Mouse (Mus musculus): Measurements from ENCODE around the gene Gm39566. TPM values are rescaled to one million over a fixed set of nuclear protein-coding genes. Genes with fewer than 3 reads are reported as not detected.

Gene Gm39566
- polyA plus RNA-seq, 1 experiment from 2014 or later = not detected

GRCm38 (mm10) chr11:69846738-69847688, 31.9 kb upstream of the Gm39566 start:
- peaks cover 45% of the 10 kb centered on the region for H3K36me3 ChIP-seq
- H3K4me1 ChIP-seq = peaks cover 42% of the 10 kb centered on the region
- H3K27me3 ChIP-seq (ENCODE audit: low read depth, poor library complexity, severe bottlenecking) = no peaks in the 10 kb centered on the region
- 13% methylated on average over 37 of the region's 37 CpGs for WGBS
- no peaks in the 10 kb centered on the region for H3K9me3 ChIP-seq (replicated peaks)
- H3K4me3 ChIP-seq = peak overlapping the region; percentile 79
- DNase-seq (ENCODE audit: low spot score) = no peak
- peak overlapping the region; percentile 98 for H3K27ac ChIP-seq (replicated peaks)

GRCm38 (mm10) chr11:69846198-69846680, 31.1 kb upstream of the Gm39566 start, which contains the start of gene Plscr3:
Plscr3 (plus strand) TSS chr11:69846376.
- Histone ChIP-seq H3K4me1 (peaks cover 39% of the 10 kb centered on the region), H3K27me3 (ENCODE audit: low read depth, poor library complexity, severe bottlenecking) (no peaks in the 10 kb centered on the region), H3K36me3 (peaks cover 37% of the 10 kb centered on the region), H3K9me3 (replicated peaks) (no peaks in the 10 kb centered on the region), H3K27ac (replicated peaks) (peak within 1 kb of the TSS; percentile 98), H3K4me3 (peak within 1 kb of the TSS; percentile 79)
- WGBS = under 1% methylated on average over 37 of the region's 38 CpGs
- peak; percentile 96 for DNase-seq (ENCODE audit: low spot score)

GRCm38 (mm10) chr11:69838714-69839104, 23.6 kb upstream of the Gm39566 start:
- peaks cover 57% of the 10 kb centered on the region for H3K4me1 ChIP-seq

GRCm38 (mm10) chr11:69837952-69838713, 23.0 kb upstream of the Gm39566 start, which contains the start of gene Tmem256:
Tmem256 (plus strand) TSS chr11:69838514.
- WGBS = under 1% methylated on average over 34 of the region's 34 CpGs
- peaks cover 60% of the 10 kb centered on the region for H3K4me1 ChIP-seq
- H3K27me3 ChIP-seq (ENCODE audit: low read depth, poor library complexity, severe bottlenecking) = peaks cover 35% of the 10 kb centered on the region
- H3K4me3 ChIP-seq = peak within 1 kb of the TSS; percentile 86
- H3K9me3 ChIP-seq (replicated peaks) = no peaks in the 10 kb centered on the region
- H3K36me3 ChIP-seq = peaks cover 9% of the 10 kb centered on the region
- DNase-seq (ENCODE audit: low spot score) = peak; percentile 97
- H3K27ac ChIP-seq (replicated peaks) = peak within 1 kb of the TSS; percentile 93

More at GRCm38 (mm10) chr11:69838714-69839104, 23.6 kb upstream of the Gm39566 start:
- Histone ChIP-seq H3K9me3 (replicated peaks) (no peaks in the 10 kb centered on the region), H3K27me3 (ENCODE audit: low read depth, poor library complexity, severe bottlenecking) (peaks cover 29% of the 10 kb centered on the region), H3K36me3 (peaks cover 3% of the 10 kb centered on the region), H3K4me3 (peak overlapping the region; percentile 86), H3K27ac (replicated peaks) (peak overlapping the region; percentile 93)
- no peak for DNase-seq (ENCODE audit: low spot score)
- WGBS = 5% methylated on average over 7 of the region's 7 CpGs

GRCm38 (mm10) chr11:69837604-69837951, 22.5 kb upstream of the Gm39566 start, which contains the start of gene Nlgn2:
Nlgn2 (minus strand) TSS chr11:69837784.
- no peaks in the 10 kb centered on the region for H3K9me3 ChIP-seq (replicated peaks)
- no peak for DNase-seq (ENCODE audit: low spot score)
- H3K27ac ChIP-seq (replicated peaks) = peak within 1 kb of the TSS; percentile 93
- peaks cover 40% of the 10 kb centered on the region for H3K27me3 ChIP-seq (ENCODE audit: low read depth, poor library complexity, severe bottlenecking)
- peak within 1 kb of the TSS; percentile 86 for H3K4me3 ChIP-seq
- peaks cover 14% of the 10 kb centered on the region for H3K36me3 ChIP-seq
- under 1% methylated on average over 32 of the region's 32 CpGs for WGBS
- peaks cover 60% of the 10 kb centered on the region for H3K4me1 ChIP-seq

GRCm38 (mm10) chr11:69836703-69837576, 21.8 kb upstream of the Gm39566 start:
- Histone ChIP-seq H3K27me3 (ENCODE audit: low read depth, poor library complexity, severe bottlenecking) (peaks cover 44% of the 10 kb centered on the region), H3K27ac (replicated peaks) (peak overlapping the region; percentile 93), H3K9me3 (replicated peaks) (no peaks in the 10 kb centered on the region), H3K4me3 (peak overlapping the region; percentile 86), H3K36me3 (peaks cover 21% of the 10 kb centered on the region), H3K4me1 (peaks cover 65% of the 10 kb centered on the region)
- 1% methylated on average over 52 of the region's 52 CpGs for WGBS
- DNase-seq (ENCODE audit: low spot score) = peak; percentile 59

GRCm38 (mm10) chr11:69835966-69836335, 20.9 kb upstream of the Gm39566 start:
- peaks cover 44% of the 10 kb centered on the region for H3K27me3 ChIP-seq (ENCODE audit: low read depth, poor library complexity, severe bottlenecking)
- peak overlapping the region; percentile 86 for H3K4me3 ChIP-seq
- H3K27ac ChIP-seq (replicated peaks) = peak overlapping the region; percentile 93
- DNase-seq (ENCODE audit: low spot score) = peak; percentile 46
- H3K9me3 ChIP-seq (replicated peaks) = no peaks in the 10 kb centered on the region
- H3K36me3 ChIP-seq = peaks cover 30% of the 10 kb centered on the region
- peaks cover 73% of the 10 kb centered on the region for H3K4me1 ChIP-seq
- WGBS = 0% methylated on average over 4 of the region's 4 CpGs

- H3K4me1 ChIP-seq = peaks cover 74% of the 10 kb centered on the region
Measured at GRCm38 (mm10) chr11:69835326-69835965, 20.3 kb upstream of the Gm39566 start.

GRCm38 (mm10) chr11:69834001-69834549, 19.0 kb upstream of the Gm39566 start:
- Histone ChIP-seq H3K36me3 (peaks cover 40% of the 10 kb centered on the region), H3K27me3 (ENCODE audit: low read depth, poor library complexity, severe bottlenecking) (peaks cover 44% of the 10 kb centered on the region), H3K4me1 (peaks cover 73% of the 10 kb centered on the region), H3K27ac (replicated peaks) (peak overlapping the region; percentile 93), H3K4me3 (peak overlapping the region; percentile 86), H3K9me3 (replicated peaks) (no peaks in the 10 kb centered on the region)
- WGBS = 7% methylated on average over 47 of the region's 48 CpGs
- DNase-seq (ENCODE audit: low spot score) = peak; percentile 52

More at GRCm38 (mm10) chr11:69835326-69835965, 20.3 kb upstream of the Gm39566 start:
- H3K4me3 ChIP-seq = peak overlapping the region; percentile 86
- peak; percentile 83 for DNase-seq (ENCODE audit: low spot score)
- no peaks in the 10 kb centered on the region for H3K9me3 ChIP-seq (replicated peaks)
- H3K27ac ChIP-seq (replicated peaks) = peak overlapping the region; percentile 93
- 2% methylated on average over 9 of the region's 9 CpGs for WGBS
- peaks cover 44% of the 10 kb centered on the region for H3K27me3 ChIP-seq (ENCODE audit: low read depth, poor library complexity, severe bottlenecking)
- peaks cover 34% of the 10 kb centered on the region for H3K36me3 ChIP-seq

- Histone ChIP-seq H3K36me3 (peaks cover 45% of the 10 kb centered on the region), H3K27ac (replicated peaks) (peak overlapping the region; percentile 93), H3K4me3 (peak overlapping the region; percentile 86), H3K9me3 (replicated peaks) (no peaks in the 10 kb centered on the region), H3K27me3 (ENCODE audit: low read depth, poor library complexity, severe bottlenecking) (peaks cover 44% of the 10 kb centered on the region), H3K4me1 (peaks cover 72% of the 10 kb centered on the region)
- DNase-seq (ENCODE audit: low spot score) = no peak
- WGBS = 69% methylated on average over 8 of the region's 8 CpGs
Measured at GRCm38 (mm10) chr11:69833554-69833953, 18.5 kb upstream of the Gm39566 start.

GRCm38 (mm10) chr11:69828832-69829231, 13.7 kb upstream of the Gm39566 start:
- Histone ChIP-seq H3K27ac (replicated peaks) (no peak overlapping the region), H3K36me3 (peaks cover 90% of the 10 kb centered on the region)
- whole genome bisulfite sequencing = 69% methylated on average over 5 of the region's 5 CpGs

More at GRCm38 (mm10) chr11:69828832-69829231, 13.7 kb upstream of the Gm39566 start:
- DNase-seq (ENCODE audit: low spot score) = no peak
- H3K4me3 ChIP-seq = no peak overlapping the region
- H3K9me3 ChIP-seq (replicated peaks) = peaks cover 4% of the 10 kb centered on the region; the same call in 1 of the 2 replicates
- H3K27me3 ChIP-seq (ENCODE audit: low read depth, poor library complexity, severe bottlenecking) = peaks cover 17% of the 10 kb centered on the region
- peaks cover 32% of the 10 kb centered on the region for H3K4me1 ChIP-seq
